ENCODE assay signal across 31 mouse cellular contexts in genomic region chr7:132927201-132927600, GRCm38 (mm10). TPM values are rescaled to one million over a fixed set of nuclear protein-coding genes. Genes with fewer than 3 reads are reported as not detected.
DNase-seq lines count a peak whose midpoint lies in the region; ATAC-seq and TF ChIP-seq lines count a peak whose summit lies in the region.
"Had no signal": no experiment of that assay in that cellular context is flagged by ENCODE, and none has a peak within 500 bp of the region (broad histone marks: within the 10 kb centered on the region; RNA-seq: fewer than 3 reads in every experiment).

No protein-coding gene starts in this region.

- no peaks in the 10 kb centered on the region for H3K36me3 ChIP-seq in hindbrain, postnatal 0 days (ENCODE audit: insufficient read depth, low read length)
- no peaks in the 10 kb centered on the region for H3K36me3 ChIP-seq in hindbrain, embryonic 11.5 days (ENCODE audit: control insufficient read depth, insufficient read depth, low read length)
- H3K36me3 ChIP-seq: embryonic facial prominence, embryonic 10.5 days; embryonic facial prominence, embryonic 13.5 days; forebrain, embryonic 12.5 days; heart, embryonic 12.5 days; heart, embryonic 15.5 days; hindbrain, embryonic 10.5 days had no signal

- H3K9me3 ChIP-seq in hindbrain, postnatal 0 days (ENCODE audit: low read length) = no peaks in the 10 kb centered on the region
- no peaks in the 10 kb centered on the region for H3K9me3 ChIP-seq in hindbrain, embryonic 11.5 days (ENCODE audit: control insufficient read depth, low read length)
- H3K9me3 ChIP-seq: embryonic facial prominence, embryonic 10.5 days; embryonic facial prominence, embryonic 13.5 days; forebrain, embryonic 12.5 days; heart, embryonic 12.5 days; heart, embryonic 15.5 days; hindbrain, embryonic 10.5 days had no signal

- H3K9ac ChIP-seq in hindbrain, postnatal 0 days (replicated peaks; ENCODE audit: low read length) = no peak overlapping the region
- no peak overlapping the region for H3K9ac ChIP-seq in hindbrain, embryonic 11.5 days (ENCODE audit: low read depth, low read length)
- H3K9ac ChIP-seq: embryonic facial prominence, embryonic 13.5 days; forebrain, embryonic 12.5 days; heart, embryonic 12.5 days; heart, embryonic 15.5 days had no signal

- no peak overlapping the region for H3K4me3 ChIP-seq in hindbrain, postnatal 0 days (ENCODE audit: low read length)
- H3K4me3 ChIP-seq in hindbrain, embryonic 11.5 days (ENCODE audit: low read depth, low read length) = no peak overlapping the region
- H3K4me3 ChIP-seq: embryonic facial prominence, embryonic 10.5 days; embryonic facial prominence, embryonic 13.5 days; erythroblast, embryonic 14.5 days; forebrain, embryonic 12.5 days; gastrocnemius, adult 2 months; heart, embryonic 12.5 days; heart, embryonic 15.5 days; hindbrain, embryonic 10.5 days had no signal

- DNase-seq in hindbrain, postnatal 0 days (ENCODE audit: low spot score) = no peak
- DNase-seq in hindbrain, embryonic 11.5 days (ENCODE audit: low spot score) = no peak
- DNase-seq in adrenal gland, adult 2 months = peak; percentile 73
- peak; percentile 59 for DNase-seq in adrenal gland, postnatal 10 days
- DNase-seq in adrenal gland, postnatal 36 days = peak; percentile 47 to 68
- DNase-seq in gastrocnemius, adult 8-10 months (ENCODE audit: low spot score in 2 of 2) = no peak
- no peak for DNase-seq in neural tube, embryonic 10.5 days (ENCODE audit: extremely low spot score, low spot score)
- DNase-seq: cerebellum, adult 11-12 months; cerebellum, adult 8-10 months; cerebellum, postnatal 10 days; cerebellum, postnatal 36 days; embryo, embryonic 11 days; gastrocnemius, adult 2 months; gastrocnemius, postnatal 25 days; heart, adult 18-20 months; heart, postnatal 10 days; heart, postnatal 36 days; kidney, adult 18-20 months; kidney, adult 9 months had no signal

- 0 out of 2 replicates have a peak overlapping the region, but pooled peaks have one; percentile 20 for H3K27ac ChIP-seq in hindbrain, postnatal 0 days
- H3K27ac ChIP-seq in hindbrain, embryonic 11.5 days (ENCODE audit: low read depth, low read length) = no peak overlapping the region
- H3K27ac ChIP-seq: embryonic facial prominence, embryonic 10.5 days; embryonic facial prominence, embryonic 13.5 days; forebrain, embryonic 12.5 days; gastrocnemius, adult 2 months; heart, embryonic 15.5 days; hindbrain, embryonic 10.5 days had no signal

- 0 out of 2 replicates have a peak, but pooled peaks cover 6% of the 10 kb centered on the region for H3K4me1 ChIP-seq in hindbrain, postnatal 0 days (ENCODE audit: insufficient read depth, low read length)
- no peaks in the 10 kb centered on the region for H3K4me1 ChIP-seq in hindbrain, embryonic 11.5 days (replicated peaks; ENCODE audit: control insufficient read depth, insufficient read depth, low read length)

- TF ChIP-seq CTCF in hindbrain, postnatal 0 days (IDR thresholded peaks at IDR 0.05; ENCODE audit: low read depth) = no peak

- no peak overlapping the region for H3K4me2 ChIP-seq in hindbrain, postnatal 0 days (ENCODE audit: low read depth, low read length)
- no peak overlapping the region for H3K4me2 ChIP-seq in hindbrain, embryonic 11.5 days (replicated peaks; ENCODE audit: low read depth, low read length)
- H3K4me2 ChIP-seq: embryonic facial prominence, embryonic 13.5 days; forebrain, embryonic 12.5 days; heart, embryonic 12.5 days; heart, embryonic 15.5 days had no signal

- no peaks in the 10 kb centered on the region for H3K27me3 ChIP-seq in hindbrain, postnatal 0 days (ENCODE audit: insufficient read depth, low read length)
- no peaks in the 10 kb centered on the region for H3K27me3 ChIP-seq in hindbrain, embryonic 11.5 days (ENCODE audit: control insufficient read depth, insufficient read depth, low read length)
- H3K27me3 ChIP-seq: embryonic facial prominence, embryonic 13.5 days; forebrain, embryonic 12.5 days; heart, embryonic 12.5 days; heart, embryonic 15.5 days had no signal

- WGBS in hindbrain, postnatal 0 days = 50% methylated on average over 3 of the region's 3 CpGs
- WGBS in hindbrain, embryonic 11.5 days = 70% methylated on average over 3 of the region's 3 CpGs

- no peak for ATAC-seq in hindbrain, postnatal 0 days
- no peak for ATAC-seq in hindbrain, embryonic 11.5 days (ENCODE audit: low FRiP score)
- ATAC-seq: CD4-positive, CD25-positive, alpha-beta regulatory T cell, adult 4 months; forebrain, embryonic 16.5 days; hindbrain, embryonic 16.5 days; inflammation-experienced regulatory T-cells, adult 6 months; intestine, embryonic 16.5 days had no signal

RNA-seq across cellular contexts. Expression of gene Zranb1, which starts 3.7 kb away (rescaled TPM):
- 40.1 and 42.7 TPM in 2 replicates for total RNA-seq in hindbrain, postnatal 0 days (2014; rRNA removed)
- polyA plus RNA-seq in hindbrain, postnatal 0 days (2015; fragmentation: Nextera tagmentation; extraction: Ambion mirVana) = 22.7 and 24.0 TPM in 2 replicates
- polyA plus RNA-seq in hindbrain, embryonic 11.5 days (2014; fragmentation: Nextera tagmentation; extraction: Ambion mirVana) = 17.9 and 18.7 TPM in 2 replicates
- 10 to 100 TPM; 23.2 to 29.2 TPM for total RNA-seq in adrenal gland, adult 2 months (2021)
- 5.0 and 5.3 TPM in 2 replicates for polyA plus RNA-seq in adrenal gland, adult 2 months (2012; rRNA removed)
- total RNA-seq in adrenal gland, postnatal 10 days (2021) = 10 to 100 TPM; 33.7 to 37.9 TPM
- total RNA-seq in adrenal gland, postnatal 36 days (2021) = 10 to 100 TPM; 30.0 to 35.5 TPM
- total RNA-seq in gastrocnemius, adult 8-10 months (2022) = 10 to 100 TPM; 55.7 to 67.7 (median 59.6) TPM

Comparison
In these comparisons a context has a peak if more than half of its experiments do, and no peak if none do; other contexts are left out.
1. DNase-seq: peak in adrenal gland, adult 2 months (single experiment), adrenal gland, postnatal 10 days (single experiment) and adrenal gland, postnatal 36 days (2 of 2); none in hindbrain, postnatal 0 days (single experiment), hindbrain, embryonic 11.5 days (single experiment), gastrocnemius, adult 8-10 months (0 of 2) and neural tube, embryonic 10.5 days (single experiment).